Mouse (Mus musculus): Measurements from ENCODE around the gene Thap2. TPM values are rescaled to one million over a fixed set of nuclear protein-coding genes. Genes with fewer than 3 reads are reported as not detected.

The Thap2 gene
- total and polyA plus RNA-seq, 3 experiments, result 5.8 to 5.9 TPM; not detected in 1

DNA sequence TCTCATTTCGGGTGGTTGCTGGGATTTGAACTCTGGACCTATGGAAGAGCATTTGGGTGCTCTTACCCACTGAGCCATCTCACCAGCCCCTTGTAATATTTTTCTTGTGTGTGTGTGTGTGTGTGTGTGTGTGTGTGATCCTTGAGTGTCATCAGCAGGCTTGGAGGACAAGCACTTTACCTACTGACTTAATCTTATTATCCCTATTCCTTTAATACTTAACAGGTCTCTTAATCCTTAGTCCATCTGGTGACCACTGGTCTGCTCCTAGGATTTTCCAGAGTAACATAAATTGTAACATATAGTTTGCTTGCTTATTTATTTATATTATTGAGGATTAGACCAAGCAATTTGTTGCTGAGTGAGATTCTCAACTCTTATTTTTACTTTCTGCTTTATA is 7.7 kb upstream of the Thap2 start:
- H3K79me2 ChIP-seq (ENCODE audit: control insufficient read depth, insufficient read depth, low read length, poor library complexity), result peaks cover 56% of the 10 kb centered on the region
- no peak overlapping the region for H3K4me3 ChIP-seq (ENCODE audit: control insufficient read depth in 1 of 2, insufficient read depth in 1 of 2, low read depth in 2 of 2, low read length in 2 of 2)
- TF ChIP-seq MYC (IDR thresholded peaks at IDR 0.05; ENCODE audit: low read depth, low read length) (no peak), USF2 (IDR thresholded peaks at IDR 0.05; ENCODE audit: borderline replicate concordance in 1 of 2, insufficient read depth in 1 of 2, low read depth in 1 of 2, low read length in 2 of 2) (no peak), POLR2A (IDR thresholded peaks at IDR 0.05; ENCODE audit: control insufficient read depth in 1 of 2, insufficient read depth in 1 of 2, low read depth in 1 of 2, low read length in 2 of 2, poor library complexity in 1 of 2) (no peak), UBTF (IDR thresholded peaks at IDR 0.05; ENCODE audit: borderline replicate concordance, insufficient read depth, low read depth, low read length) (no peak), HCFC1 (IDR thresholded peaks at IDR 0.05; ENCODE audit: low read depth, low read length) (no peak), NRF1 (IDR thresholded peaks at IDR 0.05; ENCODE audit: insufficient read depth, low read depth, low read length, poor library complexity, severe bottlenecking) (no peak), MEF2A (IDR thresholded peaks at IDR 0.05; ENCODE audit: extremely low read depth, insufficient replicate concordance, low read depth, low read length, poor library complexity, severe bottlenecking) (no peak), GATA1 (IDR thresholded peaks at IDR 0.05; ENCODE audit: low read depth, low read length) (no peak), JUND (IDR thresholded peaks at IDR 0.05; ENCODE audit: low read depth, low read length) (no peak), TCF12 (IDR thresholded peaks at IDR 0.05; ENCODE audit: low read depth, low read length) (no peak)
- peaks cover 7 to 9% of the 10 kb centered on the region in 2 experiments; a peak in 3 of 4 replicates for H3K4me1 ChIP-seq (ENCODE audit: control insufficient read depth in 1 of 2, insufficient read depth in 2 of 2, low read length in 2 of 2)
- DNase-seq (ENCODE audit: low read depth, low spot score), result no peak
- H3K9me3 ChIP-seq (replicated peaks; ENCODE audit: insufficient read depth, low read length), result no peaks in the 10 kb centered on the region
- H3K27me3 ChIP-seq (ENCODE audit: control insufficient read depth in 1 of 2, insufficient read depth in 2 of 2, low read length in 2 of 2), result no peaks in the 10 kb centered on the region
- H3K36me3 ChIP-seq (ENCODE audit: control insufficient read depth in 1 of 2, insufficient read depth in 2 of 2, low read length in 2 of 2), result peaks cover 39 to 57% of the 10 kb centered on the region in 2 experiments
- no peak overlapping the region for H3K27ac ChIP-seq (ENCODE audit: control insufficient read depth, low read depth, low read length)
- H3K9ac ChIP-seq (ENCODE audit: control insufficient read depth, low read depth, low read length, poor library complexity, severe bottlenecking), result no peak overlapping the region

DNA sequence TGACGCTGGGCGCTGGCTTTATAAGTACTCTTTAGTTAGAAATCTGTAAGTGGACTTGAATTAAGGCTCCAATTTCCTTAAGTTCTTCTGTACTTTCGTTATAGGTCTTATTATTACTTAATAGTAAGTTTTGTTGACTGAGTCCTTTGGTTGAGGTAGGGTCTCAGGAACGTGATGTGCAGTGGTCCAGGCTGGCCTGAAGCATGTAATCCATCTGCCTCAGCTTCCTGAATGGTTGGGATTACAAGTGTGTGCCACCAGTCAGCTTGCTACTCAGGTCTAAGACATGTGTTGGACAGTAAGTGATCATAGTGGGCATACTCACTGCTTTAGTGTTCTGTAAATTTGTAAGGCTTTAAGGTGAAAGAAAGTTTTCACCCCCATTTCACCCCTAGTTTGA is 6.8 kb upstream of the Thap2 start:
- H3K36me3 ChIP-seq (ENCODE audit: control insufficient read depth in 1 of 2, insufficient read depth in 2 of 2, low read length in 2 of 2), result peaks cover 34 to 53% of the 10 kb centered on the region in 2 experiments
- H3K4me1 ChIP-seq (ENCODE audit: control insufficient read depth in 1 of 2, insufficient read depth in 2 of 2, low read length in 2 of 2), result peaks cover 7 to 9% of the 10 kb centered on the region in 2 experiments; a peak in 3 of 4 replicates
- H3K27me3 ChIP-seq (ENCODE audit: control insufficient read depth in 1 of 2, insufficient read depth in 2 of 2, low read length in 2 of 2), result no peaks in the 10 kb centered on the region
- H3K9me3 ChIP-seq (replicated peaks; ENCODE audit: insufficient read depth, low read length), result no peaks in the 10 kb centered on the region
- H3K79me2 ChIP-seq (ENCODE audit: control insufficient read depth, insufficient read depth, low read length, poor library complexity), result peaks cover 58% of the 10 kb centered on the region
- H3K4me3 ChIP-seq (ENCODE audit: control insufficient read depth in 1 of 2, insufficient read depth in 1 of 2, low read depth in 2 of 2, low read length in 2 of 2), result no peak overlapping the region
- H3K27ac ChIP-seq (ENCODE audit: control insufficient read depth, low read depth, low read length), result no peak overlapping the region
- TF ChIP-seq USF1 (IDR thresholded peaks at IDR 0.05; ENCODE audit: low read depth, low read length) (no peak), NELFE (IDR thresholded peaks at IDR 0.05; ENCODE audit: low read depth, low read length) (no peak), ETS1 (IDR thresholded peaks at IDR 0.05; ENCODE audit: low read depth, low read length) (no peak), ZC3H11A (IDR thresholded peaks at IDR 0.05; ENCODE audit: low read depth, low read length) (no peak), TBP (IDR thresholded peaks at IDR 0.05; ENCODE audit: low read depth, low read length) (no peak)
- H3K9ac ChIP-seq (ENCODE audit: control insufficient read depth, low read depth, low read length, poor library complexity, severe bottlenecking), result no peak overlapping the region
- DNase-seq (ENCODE audit: low read depth, low spot score), result no peak
